Mouse (Mus musculus) kidney, adult 9 months (tissue): ENCODE data around the gene Banf2.

Source experiments
- DNase-seq: peaks from one replicate; pipeline ENCODE4 v3.0.0; 2022

Gene Banf2

GRCm38 (mm10) chr2:144032664-144033063, at the start of gene Banf2:
TSS of gene Banf2 (plus strand) at chr2:144033059.
- no peak for DNase-seq

- no peak for DNase-seq
Measured at GRCm38 (mm10) chr2:143983482-143983881, 49.4 kb upstream of the Banf2 start.

GRCm38 (mm10) chr2:143987485-143987884, 45.4 kb upstream of the Banf2 start:
- DNase-seq = no peak

GRCm38 (mm10) chr2:143988016-143988415, 44.8 kb upstream of the Banf2 start:
- peak; percentile 58 for DNase-seq

- peak; percentile 91 for DNase-seq
Measured at GRCm38 (mm10) chr2:143990997-143991396, 41.9 kb upstream of the Banf2 start.

GRCm38 (mm10) chr2:143991964-143992672, 40.7 kb upstream of the Banf2 start:
- no peak for DNase-seq

- DNase-seq = no peak
Measured at GRCm38 (mm10) chr2:143992977-143993376, 39.9 kb upstream of the Banf2 start.

- DNase-seq = no peak
Measured at GRCm38 (mm10) chr2:144002229-144002984, 30.5 kb upstream of the Banf2 start.

GRCm38 (mm10) chr2:144003544-144003943, 29.3 kb upstream of the Banf2 start:
- DNase-seq = peak; percentile 68

GRCm38 (mm10) chr2:144005166-144005955, 27.5 kb upstream of the Banf2 start:
- no peak for DNase-seq

GRCm38 (mm10) chr2:144006686-144007085, 26.2 kb upstream of the Banf2 start:
- no peak for DNase-seq

- DNase-seq = no peak
Measured at GRCm38 (mm10) chr2:144007211-144007610, 25.6 kb upstream of the Banf2 start.

- no peak for DNase-seq
Measured at GRCm38 (mm10) chr2:144009081-144009480, 23.8 kb upstream of the Banf2 start.

GRCm38 (mm10) chr2:144009551-144010281, 23.1 kb upstream of the Banf2 start:
- DNase-seq = peak; percentile 80

- peak; percentile 82 for DNase-seq
Measured at GRCm38 (mm10) chr2:144010282-144011044, 22.4 kb upstream of the Banf2 start.

GRCm38 (mm10) chr2:144011080-144011551, 21.7 kb upstream of the Banf2 start, which contains the start of gene Rrbp1:
TSS of gene Rrbp1 (minus strand) at chr2:144011263.
- peak; percentile 99 for DNase-seq

- no peak for DNase-seq
Measured at GRCm38 (mm10) chr2:144014051-144014450, 18.8 kb upstream of the Banf2 start.

GRCm38 (mm10) chr2:144014481-144014880, 18.4 kb upstream of the Banf2 start:
- DNase-seq = no peak

GRCm38 (mm10) chr2:144015861-144016260, 17.0 kb upstream of the Banf2 start:
- no peak for DNase-seq

- DNase-seq = no peak
Measured at GRCm38 (mm10) chr2:144019971-144020370, 12.9 kb upstream of the Banf2 start.

GRCm38 (mm10) chr2:144022441-144022840, 10.4 kb upstream of the Banf2 start:
- no peak for DNase-seq

- DNase-seq = no peak
Measured at GRCm38 (mm10) chr2:144025361-144025760, 7.5 kb upstream of the Banf2 start.
